Mouse (Mus musculus) ES-Bruce4 (cell line): Measurements from ENCODE around the gene Clcn6.

Experiments used
- CTCF ChIP-seq: IDR thresholded peaks from one replicate; pipeline ENCODE4 v1.8.1; 2011; ENCODE audit warnings: low read depth, low read length
- EP300 ChIP-seq: IDR thresholded peaks from 2 replicates; pipeline ENCODE4 v1.6.1; 2011; ENCODE audit warnings: low read depth, low read length; ENCODE audit not compliant: insufficient read depth
- POLR2A ChIP-seq: IDR thresholded peaks from one replicate; pipeline ENCODE4 v1.8.1; 2011; ENCODE audit warnings: low read length; ENCODE audit not compliant: insufficient read depth

- no peak for TF ChIP-seq CTCF
- TF ChIP-seq POLR2A: no peak
- TF ChIP-seq EP300: no peak
These were observed 13.3 kb upstream of the Clcn6 start for GRCm38 (mm10) chr4:148051886-148052285.
